Mouse (Mus musculus): ENCODE measurements around the gene 1700069L16Rik.

Gene 1700069L16Rik

DNA sequence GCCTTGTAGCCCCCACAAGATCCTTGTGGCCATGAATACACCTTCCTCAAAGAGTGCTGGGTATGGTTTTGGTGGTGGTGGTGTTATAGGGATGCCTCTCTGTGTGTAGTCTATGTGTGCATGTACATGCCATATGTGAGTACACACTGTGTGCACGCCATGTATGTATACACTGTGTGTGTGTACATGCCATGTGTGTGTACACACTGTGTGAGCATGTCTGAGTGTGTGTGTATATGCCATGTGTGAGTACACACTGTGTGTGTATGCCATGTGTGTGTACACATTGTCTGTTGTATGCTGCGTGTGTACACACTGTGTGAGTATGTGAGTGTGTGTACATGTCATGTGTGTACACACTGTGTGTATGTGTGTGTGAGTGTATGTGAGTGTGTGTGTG is 33.7 kb downstream of the 1700069L16Rik start:
- DNase-seq (ENCODE audit: extremely low spot score, low read depth, low spot score): no peak

- no peak for DNase-seq (ENCODE audit: extremely low spot score, low read depth, low spot score)
Measured at GRCm38 (mm10) chr5:113690069-113690548, 34.5 kb downstream of the 1700069L16Rik start.

DNA sequence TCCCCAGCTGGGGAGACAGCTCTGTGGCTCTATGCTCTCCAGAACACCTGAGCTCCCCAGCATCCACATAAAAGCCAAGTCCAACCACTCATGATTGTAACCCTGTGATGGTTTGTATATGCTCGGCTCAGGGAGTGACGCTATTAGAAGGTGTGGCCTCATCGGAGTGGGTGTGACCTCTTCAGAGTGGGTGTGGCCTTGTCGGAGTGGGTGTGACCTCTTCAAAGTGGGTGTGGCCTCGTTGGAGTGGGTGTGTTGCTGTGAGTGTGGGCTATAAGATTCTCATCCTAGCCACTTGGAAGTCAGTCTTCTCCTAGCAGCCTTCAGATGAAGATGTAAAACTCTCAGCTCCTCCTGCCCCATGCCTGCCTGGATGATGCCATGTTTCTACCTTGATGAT is 37.1 kb downstream of the 1700069L16Rik start:
- no peak for DNase-seq (ENCODE audit: extremely low spot score, low read depth, low spot score)

- DNase-seq (ENCODE audit: extremely low spot score, low read depth, low spot score): no peak
Measured at GRCm38 (mm10) chr5:113685471-113685870, 39.1 kb downstream of the 1700069L16Rik start.

DNA sequence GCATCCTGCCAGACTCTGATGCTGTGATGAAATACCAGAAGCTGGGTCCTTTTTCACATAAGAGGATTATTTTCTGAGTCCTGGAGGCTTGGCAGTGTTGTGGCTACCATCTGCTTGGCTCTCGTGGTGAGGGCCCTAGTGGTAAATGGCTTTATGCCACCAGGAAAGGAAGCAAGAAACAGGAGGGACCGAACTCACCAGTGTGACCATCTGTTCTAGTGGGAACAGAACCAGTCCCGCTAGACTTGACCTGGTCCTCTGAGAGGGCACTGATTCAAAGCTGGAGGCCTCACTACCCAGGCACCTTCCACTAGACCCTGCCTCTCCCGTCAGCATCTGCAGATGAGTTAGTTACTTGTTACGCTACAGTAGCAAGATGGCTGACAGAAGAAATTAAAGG is 41.3 kb downstream of the 1700069L16Rik start:
- no peak for DNase-seq (ENCODE audit: extremely low spot score, low read depth, low spot score)

- DNase-seq (ENCODE audit: extremely low spot score, low read depth, low spot score): no peak
Measured at GRCm38 (mm10) chr5:113682472-113682871, 42.1 kb downstream of the 1700069L16Rik start.

- DNase-seq (ENCODE audit: extremely low spot score, low read depth, low spot score): no peak
Measured at GRCm38 (mm10) chr5:113681219-113681618, 43.4 kb downstream of the 1700069L16Rik start.

- DNase-seq (ENCODE audit: extremely low spot score, low read depth, low spot score): no peak
Measured at GRCm38 (mm10) chr5:113679509-113679908, 45.1 kb downstream of the 1700069L16Rik start.

DNA sequence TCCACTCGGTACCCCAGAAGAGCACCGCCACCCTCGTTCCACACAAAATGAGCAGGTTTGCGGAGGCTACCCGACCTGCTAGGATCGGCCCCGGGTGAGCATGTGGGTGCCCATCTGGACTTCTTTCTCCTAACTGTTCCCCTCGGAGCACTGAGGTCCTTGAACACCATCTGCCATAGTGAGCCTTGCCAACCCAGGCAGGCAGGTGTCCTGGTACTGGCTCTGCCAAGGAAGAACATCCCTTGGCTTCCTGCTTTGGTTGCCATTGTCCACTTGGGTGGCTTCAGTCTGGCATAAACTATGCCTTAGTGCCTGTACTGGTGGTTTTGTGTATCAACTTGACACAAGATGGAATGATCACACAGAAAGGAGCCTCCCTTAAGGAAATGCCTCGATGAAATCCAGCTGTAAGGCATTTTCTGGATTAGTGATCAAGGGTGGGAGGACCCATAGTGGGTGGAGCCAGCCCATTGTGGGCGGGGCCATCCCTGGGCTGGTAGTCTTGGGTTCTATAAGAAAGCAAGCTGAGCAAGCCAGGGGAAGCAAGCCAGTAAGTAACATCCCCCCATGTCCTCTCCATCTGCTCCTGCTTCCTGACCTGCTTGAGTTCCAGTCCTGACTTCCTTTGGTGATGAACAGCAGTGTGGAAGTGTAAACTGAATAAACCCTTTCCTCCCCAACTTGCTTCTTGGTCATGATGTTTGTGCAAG is 45.7 kb downstream of the 1700069L16Rik start:
- no peak for DNase-seq (ENCODE audit: extremely low spot score, low read depth, low spot score)

DNA sequence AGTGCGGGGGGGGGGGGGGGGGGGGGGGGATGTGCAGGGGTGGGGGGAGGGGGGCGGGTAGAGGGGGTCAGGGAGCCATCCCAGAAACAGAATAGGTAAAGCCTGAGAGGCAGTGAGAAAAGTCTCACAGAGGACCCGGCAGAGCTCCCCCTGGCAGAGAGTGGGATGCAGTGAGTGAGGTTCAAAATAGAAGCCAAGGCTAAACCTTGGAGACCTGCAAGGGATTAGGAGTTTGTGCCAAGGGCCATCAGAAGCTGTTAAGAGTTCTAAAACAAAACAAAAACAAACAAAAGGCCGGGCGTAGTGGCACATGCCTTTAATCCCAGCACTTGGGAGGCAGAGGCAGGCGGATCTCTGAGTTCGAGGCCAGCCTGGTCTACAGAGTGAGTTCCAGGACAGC is 47.0 kb downstream of the 1700069L16Rik start:
- no peak for DNase-seq (ENCODE audit: extremely low spot score, low read depth, low spot score)

GRCm38 (mm10) chr5:113674851-113675250 is 49.7 kb downstream of the 1700069L16Rik start:
- no peak for DNase-seq (ENCODE audit: extremely low spot score, low read depth, low spot score)

DNA sequence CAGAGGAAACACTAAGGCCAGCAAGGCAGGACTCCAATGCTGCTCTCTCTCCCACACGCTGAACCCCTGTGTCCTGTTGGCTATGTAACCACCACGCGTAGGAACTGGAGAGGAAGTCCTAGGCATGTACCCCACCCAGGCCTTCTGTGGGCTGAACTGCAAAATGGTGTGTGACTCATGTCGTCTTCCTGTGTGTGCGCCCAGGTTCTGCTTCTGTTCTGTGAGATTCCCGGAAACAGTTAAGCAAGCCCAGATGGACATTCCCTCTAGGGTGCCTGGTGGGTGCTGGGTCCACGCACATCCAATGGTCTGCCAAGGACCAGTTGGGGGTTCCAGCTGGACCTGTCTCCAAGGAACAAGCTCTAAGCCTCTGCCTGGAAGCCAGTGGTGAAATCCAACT is 52.1 kb downstream of the 1700069L16Rik start:
- no peak for DNase-seq (ENCODE audit: extremely low spot score, low read depth, low spot score)

DNA sequence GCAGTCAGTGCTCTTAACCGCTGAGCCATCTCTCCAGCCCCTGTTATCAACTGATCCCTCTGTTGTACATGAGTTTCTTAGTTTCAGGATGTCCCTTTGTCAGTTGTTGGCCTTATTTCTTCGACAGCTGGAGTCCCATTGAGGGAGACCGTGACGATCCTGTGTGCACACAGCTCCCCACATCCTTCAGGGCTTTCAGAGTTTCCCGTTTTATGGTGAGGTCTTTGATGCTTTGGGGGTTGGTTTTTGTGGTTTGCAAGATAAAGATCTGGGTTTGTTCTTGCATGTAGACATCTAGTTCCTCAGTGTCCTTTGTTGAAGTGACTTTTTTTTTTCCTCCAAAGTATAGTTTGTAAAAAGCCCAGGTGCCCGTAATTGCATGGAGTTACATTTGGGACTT is 54.0 kb downstream of the 1700069L16Rik start:
- DNase-seq (ENCODE audit: extremely low spot score, low read depth, low spot score): no peak

DNA sequence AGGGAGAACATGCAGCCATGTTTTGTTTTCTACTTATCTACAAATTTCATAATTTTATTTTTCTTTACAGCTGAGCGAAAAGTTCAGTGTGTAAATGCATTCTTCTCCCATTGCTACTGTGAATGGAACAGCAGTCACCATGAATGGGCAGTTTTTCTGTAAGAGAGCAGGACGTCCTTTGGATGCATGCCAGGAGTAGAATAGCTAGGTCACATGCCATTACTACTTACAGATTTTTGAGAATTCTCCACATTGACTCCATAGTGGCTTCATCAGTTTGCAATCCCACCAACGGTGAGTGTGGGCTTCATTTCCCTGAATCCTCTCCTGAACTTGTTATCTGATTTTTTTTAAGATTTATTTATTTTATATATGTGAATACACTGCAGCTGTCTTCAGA is 54.5 kb downstream of the 1700069L16Rik start:
- no peak for DNase-seq (ENCODE audit: extremely low spot score, low read depth, low spot score)

- DNase-seq (ENCODE audit: extremely low spot score, low read depth, low spot score): no peak
Measured at GRCm38 (mm10) chr5:113664629-113665195, 59.9 kb downstream of the 1700069L16Rik start.

GRCm38 (mm10) chr5:113664127-113664526 is 60.4 kb downstream of the 1700069L16Rik start:
- no peak for DNase-seq (ENCODE audit: extremely low spot score, low read depth, low spot score)

GRCm38 (mm10) chr5:113660872-113661271 is 63.7 kb downstream of the 1700069L16Rik start:
- DNase-seq (ENCODE audit: extremely low spot score, low read depth, low spot score): no peak

DNA sequence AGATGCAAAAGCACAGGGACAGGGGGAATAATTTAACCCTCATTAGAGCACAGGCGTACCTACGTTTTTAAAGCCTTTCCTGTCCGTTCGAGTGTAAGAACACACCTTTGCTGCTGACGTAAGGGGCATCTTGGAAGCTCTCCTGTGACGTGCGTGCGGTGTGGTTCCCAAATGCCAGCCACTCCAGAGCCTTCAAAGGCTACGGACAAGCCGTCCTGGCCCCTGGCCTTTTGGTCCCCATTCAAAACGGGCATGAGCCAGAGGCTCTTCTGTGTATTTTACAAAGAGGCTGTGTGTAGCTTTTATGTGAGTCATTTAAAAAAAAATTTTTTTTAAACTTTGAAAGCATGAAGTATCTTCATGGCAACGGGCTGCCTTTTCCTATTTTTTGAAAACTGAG is 69.8 kb downstream of the 1700069L16Rik start:
- no peak for DNase-seq (ENCODE audit: extremely low spot score, low read depth, low spot score)

GRCm38 (mm10) chr5:113654206-113654605 is 70.4 kb downstream of the 1700069L16Rik start:
- DNase-seq (ENCODE audit: extremely low spot score, low read depth, low spot score): no peak

- DNase-seq (ENCODE audit: extremely low spot score, low read depth, low spot score): no peak
Measured at GRCm38 (mm10) chr5:113652215-113652614, 72.4 kb downstream of the 1700069L16Rik start.

DNA sequence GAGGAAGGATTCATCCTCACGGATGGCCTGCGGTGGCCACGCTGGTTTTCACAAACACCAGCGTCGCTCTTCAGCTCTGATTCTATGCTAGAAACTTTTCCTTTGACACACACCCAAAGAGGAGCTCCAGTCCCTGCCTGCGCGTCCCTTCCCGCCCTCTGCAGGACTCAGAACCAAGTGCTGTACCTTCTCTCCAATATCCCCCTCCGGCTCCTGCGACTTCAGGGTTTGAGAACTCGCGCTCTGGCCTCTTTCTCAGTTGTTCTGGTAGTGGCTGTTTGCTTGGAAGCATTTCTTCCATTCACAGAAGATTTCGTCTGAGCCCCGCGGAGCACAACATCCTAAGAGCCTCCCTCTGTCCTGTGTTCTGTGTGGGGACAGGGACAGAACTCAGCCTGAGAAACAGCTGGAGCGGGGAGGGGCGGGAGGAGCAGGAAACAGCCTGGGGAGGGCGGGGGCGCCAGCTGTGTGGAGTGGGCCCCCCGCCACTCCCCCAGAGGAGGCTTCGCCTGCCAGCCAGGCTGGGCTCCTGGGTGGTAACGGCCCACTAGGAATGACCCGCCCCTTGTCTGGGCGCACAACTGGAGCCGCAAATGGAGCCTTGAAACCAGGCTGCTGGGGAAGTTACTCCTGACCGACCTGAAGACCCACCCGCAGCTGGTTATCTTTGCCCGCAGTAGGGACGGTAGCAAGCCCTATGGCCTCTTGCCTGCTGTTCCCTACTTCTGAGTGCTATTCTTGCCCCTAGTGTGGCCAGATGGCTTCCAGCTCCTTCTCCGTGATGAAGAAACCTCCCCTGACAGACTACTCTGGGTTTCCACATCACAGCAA is 74.3 kb downstream of the 1700069L16Rik start, which contains the start of gene Cmklr1:
Gene Cmklr1 (minus strand): TSS at position 392 of the 831 bp plus-strand sequence.
- DNase-seq (ENCODE audit: extremely low spot score, low read depth, low spot score): no peak
